Mouse (Mus musculus) cortical plate, adult 2 months (tissue): ENCODE data around the gene Klhl36. TPM values are rescaled to one million over a fixed set of nuclear protein-coding genes. Genes with fewer than 3 reads are reported as not detected.

Source experiments
- H3K27ac ChIP-seq: fragments of 200-500 bp; 2 replicates; pipeline ENCODE4 v1.5.1; 2012; ENCODE audit warnings: low read length, control low read depth, inconsistent platforms; ENCODE audit not compliant: insufficient read depth
- H3K4me1 ChIP-seq: fragments of 200-500 bp; 2 replicates; pipeline ENCODE4 v1.6.1; 2011; ENCODE audit warnings: low read length; ENCODE audit not compliant: control insufficient read depth, insufficient read depth
- H3K4me3 ChIP-seq: fragments of 200-500 bp; 2 replicates; pipeline ENCODE4 v1.5.1; 2011; ENCODE audit warnings: mild to moderate bottlenecking, low read length, control low read depth; ENCODE audit not compliant: insufficient read depth
- CTCF ChIP-seq: fragments of 200-500 bp; IDR thresholded peaks from 2 replicates; pipeline ENCODE4 v1.5.1; 2011; ENCODE audit warnings: mild to moderate bottlenecking, control low read depth, low read length; ENCODE audit not compliant: insufficient read depth; ENCODE audit errors: extremely low read depth
- POLR2A ChIP-seq: fragments of 200-500 bp; IDR thresholded peaks from 2 replicates; pipeline ENCODE4 v1.6.1; 2011; ENCODE audit warnings: mild to moderate bottlenecking, low read length, control low read depth; ENCODE audit not compliant: insufficient read depth; ENCODE audit errors: extremely low read depth
- polyA plus RNA-seq: library from polyadenylated mRNA; depleted of rRNA; stranded (reverse); fragments of >200 nt; gene quantifications from 2 replicates; pipeline ENCODE4 v1.2.3, GENCODE M21; 2012; rRNA removed

Gene Klhl36
- polyA plus RNA-seq, 1 experiment, result 7.4 TPM

- Histone ChIP-seq H3K4me1 (peaks cover 2% of the 10 kb centered on the region), H3K27ac (no peak overlapping the region), H3K4me3 (no peak overlapping the region)
- TF ChIP-seq CTCF, result no peak
Measured at GRCm38 (mm10) chr8:119916237-119916892, 54.3 kb downstream of the Klhl36 start.

GRCm38 (mm10) chr8:119917415-119917814 lies 55.3 kb downstream of the Klhl36 start:
- TF ChIP-seq POLR2A, result no peak
- TF ChIP-seq CTCF, result no peak
- no peak overlapping the region for H3K27ac ChIP-seq
- H3K4me3 ChIP-seq, result no peak overlapping the region
- H3K4me1 ChIP-seq, result peaks cover 2% of the 10 kb centered on the region

- Histone ChIP-seq H3K4me1 (no peaks in the 10 kb centered on the region; the same call in none of the 2 replicates), H3K4me3 (no peak overlapping the region), H3K27ac (no peak overlapping the region)
- TF ChIP-seq CTCF, result no peak
- TF ChIP-seq POLR2A, result no peak
Measured at GRCm38 (mm10) chr8:119918155-119918567, 56.1 kb downstream of the Klhl36 start.

GRCm38 (mm10) chr8:119923259-119923658 lies 61.2 kb downstream of the Klhl36 start:
- no peak for TF ChIP-seq POLR2A
- no peak for TF ChIP-seq CTCF
- Histone ChIP-seq H3K4me3 (no peak overlapping the region), H3K4me1 (peaks cover 8% of the 10 kb centered on the region), H3K27ac (no peak overlapping the region)

- H3K4me3 ChIP-seq, result no peak overlapping the region
- no peak overlapping the region for H3K27ac ChIP-seq
- no peak for TF ChIP-seq CTCF
- no peak for TF ChIP-seq POLR2A
- peaks cover 8% of the 10 kb centered on the region for H3K4me1 ChIP-seq
Measured at GRCm38 (mm10) chr8:119925428-119925827, 63.4 kb downstream of the Klhl36 start.

GRCm38 (mm10) chr8:119926474-119926873 lies 64.4 kb downstream of the Klhl36 start:
- Histone ChIP-seq H3K27ac (no peak overlapping the region), H3K4me3 (no peak overlapping the region), H3K4me1 (peaks cover 8% of the 10 kb centered on the region)
- TF ChIP-seq POLR2A (no peak), CTCF (peak; percentile 35)

Other genes starting within 250 kb of the Klhl36 start
- 0.08 and 0.23 TPM in 2 replicates for gene Adad2, start 249.5 kb upstream of the Klhl36 start, polyA plus RNA-seq
- gene Kcng4, start 226.6 kb upstream of the Klhl36 start, polyA plus RNA-seq, result 5.3 and 5.5 TPM in 2 replicates
- gene Wfdc1, start 195.9 kb upstream of the Klhl36 start, polyA plus RNA-seq, result 17.5 and 20.3 TPM in 2 replicates
- gene Atp2c2, start 162.3 kb upstream of the Klhl36 start, polyA plus RNA-seq, result 0.96 and 1.1 TPM in 2 replicates
- 11.3 and 12.3 TPM in 2 replicates for gene Tldc1, start 83.8 kb upstream of the Klhl36 start, polyA plus RNA-seq
- 80.4 and 97.9 TPM in 2 replicates for gene Cotl1, start 21.7 kb upstream of the Klhl36 start, polyA plus RNA-seq
- gene Usp10, start 48.1 kb downstream of the Klhl36 start, polyA plus RNA-seq, result 75.6 and 81.9 TPM in 2 replicates
- gene Gm20388, start 48.6 kb downstream of the Klhl36 start, polyA plus RNA-seq, result 22.0 and 23.9 TPM in 2 replicates
- 2.1 TPM in 2 replicates for gene Crispld2, start 130.2 kb downstream of the Klhl36 start, polyA plus RNA-seq
- 35.5 and 36.6 TPM in 2 replicates for gene Zdhhc7, start 239.2 kb downstream of the Klhl36 start, polyA plus RNA-seq